Mouse (Mus musculus) left cerebral cortex, postnatal 4 days (tissue): ENCODE data around the gene Gm28539. TPM values are rescaled to one million over a fixed set of nuclear protein-coding genes. Genes with fewer than 3 reads are reported as not detected.
A peak's percentile ranks its signal among the peaks of the same experiment; 100 is the strongest.
"Not testable (repeated sequence)": the region's sequence is repeated elsewhere in the genome, so short reads cannot be mapped to it uniquely, and the experiment has no call there.

ENCODE experiments used
- DNase-seq: peaks from one replicate; pipeline ENCODE4 v3.0.0-alpha.2; 2022
- intact Hi-C: fragments of 180-260 bp; cut with DNase I; formaldehyde crosslinking; loops from one replicate; pipeline ENCODE4 v1.15.1; 2025
- total RNA-seq, 2 experiments: library from RNA; stranded (reverse); gene quantifications; 2 replicates each; pipeline ENCODE4 v1.2.3; 2021

Gm28539 gene
- total RNA-seq, 2 experiments from 2014 or later = 8.9 to 14.3 TPM

GRCm38 (mm10) chr16:18950351-18950750, 114.0 kb downstream of the Gm28539 start:
- intact Hi-C loops = no loop called here
- DNase-seq = no peak

GRCm38 (mm10) chr16:18952813-18953212, 116.4 kb downstream of the Gm28539 start:
- intact Hi-C loops = no loop called here
- no peak for DNase-seq

- intact Hi-C loops = no loop called here
- DNase-seq = no peak
Measured at GRCm38 (mm10) chr16:18955070-18955469, 118.7 kb downstream of the Gm28539 start.

- intact Hi-C loops = no loop called here
- no peak for DNase-seq
Measured at GRCm38 (mm10) chr16:18963486-18963885, 127.1 kb downstream of the Gm28539 start.

GRCm38 (mm10) chr16:18969420-18970128, 133.2 kb downstream of the Gm28539 start:
- DNase-seq = peak; percentile 5
- intact Hi-C loops = no loop called here

GRCm38 (mm10) chr16:18970837-18971236, 134.5 kb downstream of the Gm28539 start:
- DNase-seq = no peak
- intact Hi-C loops = no loop called here

- intact Hi-C loops, DNase-seq: not testable (repeated sequence)
Measured at GRCm38 (mm10) chr16:18975665-18976064, 139.3 kb downstream of the Gm28539 start.

GRCm38 (mm10) chr16:18976315-18976714, 139.9 kb downstream of the Gm28539 start:
- intact Hi-C loops = no loop called here
- DNase-seq = no peak

GRCm38 (mm10) chr16:18986381-18986780, 150.0 kb downstream of the Gm28539 start:
- intact Hi-C loops = no loop called here
- DNase-seq = no peak

GRCm38 (mm10) chr16:18986860-18987259, 150.5 kb downstream of the Gm28539 start:
- DNase-seq = no peak
- intact Hi-C loops = no loop called here

GRCm38 (mm10) chr16:19002610-19003389, 166.4 kb downstream of the Gm28539 start:
- intact Hi-C loops, DNase-seq: not testable (repeated sequence)

- intact Hi-C loops = no loop called here
- DNase-seq = no peak
Measured at GRCm38 (mm10) chr16:19003757-19004156, 167.4 kb downstream of the Gm28539 start.

GRCm38 (mm10) chr16:19005298-19005697, 168.9 kb downstream of the Gm28539 start:
- intact Hi-C loops = no loop called here
- no peak for DNase-seq

Other genes starting within 250 kb of the Gm28539 start
- 1 to 10 TPM; 1.2 TPM for gene Tbx1, start 245.9 kb upstream of the Gm28539 start, total RNA-seq
- gene Gp1bb, start 214.2 kb upstream of the Gm28539 start, total RNA-seq = 10 to 100 TPM; 10.1 to 11.9 TPM
- gene Gm49601, start 210.2 kb upstream of the Gm28539 start, total RNA-seq = 100 to 1,000 TPM; 107 to 111 TPM
- gene Sept5, start 206.6 kb upstream of the Gm28539 start, total RNA-seq = 100 to 1,000 TPM; 555 to 571 TPM
- 10 to 100 TPM; 84.4 to 97.1 TPM for gene Cldn5, start 59.7 kb upstream of the Gm28539 start, total RNA-seq
- gene Ufd1, start 24.8 kb upstream of the Gm28539 start, total RNA-seq = 100 to 1,000 TPM in 1 of 2 experiments, 10 to 100 TPM in 1; 95.2 to 107 TPM
- 1 to 10 TPM; 4.9 TPM for gene Cdc45, start 24.6 kb upstream of the Gm28539 start, total RNA-seq
- 10 to 100 TPM; 20.2 to 21.9 TPM for gene 2510002D24Rik, start within 50 bp of the Gm28539 start, total RNA-seq
- 10 to 100 TPM; 42.9 to 45.7 TPM for gene Mrpl40, start 40.3 kb downstream of the Gm28539 start, total RNA-seq
- gene Hira, start 40.5 kb downstream of the Gm28539 start, total RNA-seq = 100 to 1,000 TPM; 133 to 134 TPM